Mouse (Mus musculus) bone marrow macrophage, adult 2 months (primary cell): ENCODE results near the gene Fndc3b. TPM values are rescaled to one million over a fixed set of nuclear protein-coding genes. Genes with fewer than 3 reads are reported as not detected.

ENCODE experiments used
- H3K27ac ChIP-seq: 2 replicates; pipeline ENCODE4 v1.5.1; 2012; ENCODE audit warnings: low read depth, low read length; ENCODE audit not compliant: insufficient read depth
- H3K4me1 ChIP-seq: 2 replicates; pipeline ENCODE4 v1.6.1; 2012; ENCODE audit warnings: low read length; ENCODE audit not compliant: control insufficient read depth, insufficient read depth
- H3K4me3 ChIP-seq: 2 replicates; pipeline ENCODE4 v1.5.1; 2012; ENCODE audit warnings: mild to moderate bottlenecking, low read length, moderate library complexity; ENCODE audit not compliant: insufficient read depth
- CTCF ChIP-seq: IDR thresholded peaks from 2 replicates; pipeline ENCODE4 v1.5.1; 2012; ENCODE audit warnings: low read depth, mild to moderate bottlenecking, low read length, moderate library complexity
- POLR2A ChIP-seq: IDR thresholded peaks from 2 replicates; pipeline ENCODE4 v1.6.1; 2012; ENCODE audit warnings: mild to moderate bottlenecking, low read depth, low read length, borderline replicate concordance
- polyA plus RNA-seq: library from polyadenylated mRNA; stranded (reverse); fragments of >200 nt; gene quantifications from 2 replicates; pipeline ENCODE4 v1.2.4, GENCODE M21; 2012; ENCODE audit not compliant: missing spikeins, insufficient read depth, insufficient read length

Gene Fndc3b
- polyA plus RNA-seq, 1 experiment: 33.8 TPM

- Histone ChIP-seq H3K4me3 (no peak overlapping the region), H3K4me1 (peaks cover 49% of the 10 kb centered on the region), H3K27ac (no peak overlapping the region)
- TF ChIP-seq CTCF: no peak
- TF ChIP-seq POLR2A: no peak
Measured at GRCm38 (mm10) chr3:27652451-27653011, 58.6 kb downstream of the Fndc3b start.

DNA sequence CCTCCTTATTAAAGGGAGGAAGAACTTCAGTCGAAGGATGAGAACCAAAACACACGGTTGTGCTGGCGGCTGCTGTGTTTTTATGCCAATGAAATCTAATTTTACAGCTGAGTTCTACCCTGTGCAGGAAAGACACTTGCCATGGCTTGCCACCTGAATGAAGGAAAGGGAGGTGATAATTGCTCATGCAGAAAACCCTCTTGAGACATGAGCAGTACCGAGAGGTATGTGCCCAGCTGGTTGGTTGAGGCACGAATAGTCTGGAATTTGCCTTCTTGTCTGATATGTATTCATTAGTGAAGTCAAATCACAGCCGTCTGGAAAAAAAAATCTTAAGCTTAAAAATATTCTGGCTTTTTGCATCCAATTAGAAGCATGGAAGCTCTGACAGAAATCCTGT, 59.4 kb downstream of the Fndc3b start:
- Histone ChIP-seq H3K4me3 (no peak overlapping the region), H3K4me1 (peaks cover 42% of the 10 kb centered on the region), H3K27ac (no peak overlapping the region)
- TF ChIP-seq POLR2A (no peak), CTCF (no peak)

- H3K4me3 ChIP-seq: no peak overlapping the region
- peaks cover 42% of the 10 kb centered on the region for H3K4me1 ChIP-seq
- TF ChIP-seq CTCF: no peak
- no peak for TF ChIP-seq POLR2A
- peak overlapping the region; percentile 73 for H3K27ac ChIP-seq
Measured at GRCm38 (mm10) chr3:27650083-27650482, 61.0 kb downstream of the Fndc3b start.

DNA sequence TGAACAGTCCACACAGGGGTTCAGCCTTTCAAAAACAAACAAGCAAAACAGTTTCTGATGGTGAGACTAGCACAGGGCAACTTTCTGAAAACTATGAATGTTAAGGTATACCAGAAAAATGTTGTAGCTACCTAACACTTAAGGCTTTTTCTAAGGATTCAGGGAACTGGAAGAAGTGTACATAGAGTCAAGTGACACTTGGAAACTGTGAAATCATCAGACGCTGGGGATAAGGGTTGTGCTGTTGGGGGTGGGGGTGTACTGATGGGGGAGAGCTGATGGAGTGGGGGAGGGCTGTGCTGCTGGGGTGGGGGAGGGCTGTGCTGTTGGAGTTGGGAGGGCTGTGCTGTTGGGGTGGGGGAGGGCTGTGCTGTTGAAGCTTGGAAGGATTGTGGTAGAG, 61.8 kb downstream of the Fndc3b start:
- H3K4me1 ChIP-seq: peaks cover 44% of the 10 kb centered on the region
- no peak for TF ChIP-seq CTCF
- TF ChIP-seq POLR2A: no peak
- H3K27ac ChIP-seq: no peak overlapping the region
- H3K4me3 ChIP-seq: no peak overlapping the region

- Histone ChIP-seq H3K4me3 (no peak overlapping the region), H3K4me1 (peaks cover 22% of the 10 kb centered on the region), H3K27ac (no peak overlapping the region)
- TF ChIP-seq CTCF: no peak
- no peak for TF ChIP-seq POLR2A
Measured at GRCm38 (mm10) chr3:27642381-27642780, 68.7 kb downstream of the Fndc3b start.

- Histone ChIP-seq H3K27ac (no peak overlapping the region), H3K4me3 (no peak overlapping the region), H3K4me1 (peaks cover 8% of the 10 kb centered on the region)
- TF ChIP-seq POLR2A (no peak), CTCF (no peak)
Measured at GRCm38 (mm10) chr3:27639701-27640100, 71.4 kb downstream of the Fndc3b start.

DNA sequence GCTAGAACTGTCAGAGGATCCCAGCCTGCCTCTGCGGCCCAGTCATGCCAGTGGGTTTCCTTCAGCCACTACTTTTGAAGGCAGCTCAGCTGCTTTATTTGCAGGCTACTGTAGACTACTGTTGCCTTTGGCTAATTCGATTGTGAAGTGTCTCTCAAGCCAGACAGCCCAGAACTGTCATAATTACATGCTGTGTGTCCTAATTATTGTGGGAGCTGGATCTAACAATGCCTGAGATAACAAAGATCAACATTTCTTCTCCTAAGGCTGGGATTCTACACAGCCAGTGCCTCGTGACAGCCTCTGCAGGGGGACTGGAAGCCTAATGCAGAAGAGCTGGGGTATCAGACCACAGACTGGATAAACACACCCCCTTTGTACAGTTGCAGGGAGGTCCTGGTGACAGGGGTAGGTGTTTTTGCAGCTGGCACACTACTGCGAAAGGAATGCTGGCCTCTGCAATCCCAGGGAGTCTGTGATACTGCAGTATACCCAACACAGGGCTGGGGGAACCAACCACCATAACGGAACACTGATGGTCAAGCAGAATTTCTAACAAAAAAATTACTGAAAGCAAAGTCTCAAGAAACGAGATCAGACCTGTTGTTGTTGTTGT, 74.0 kb downstream of the Fndc3b start:
- no peak for TF ChIP-seq POLR2A
- TF ChIP-seq CTCF: no peak
- no peak overlapping the region for H3K4me3 ChIP-seq
- H3K4me1 ChIP-seq: peaks cover 9% of the 10 kb centered on the region
- no peak overlapping the region for H3K27ac ChIP-seq

GRCm38 (mm10) chr3:27635776-27636175, 75.3 kb downstream of the Fndc3b start:
- no peak overlapping the region for H3K4me3 ChIP-seq
- no peak for TF ChIP-seq CTCF
- TF ChIP-seq POLR2A: no peak
- H3K27ac ChIP-seq: no peak overlapping the region
- H3K4me1 ChIP-seq: peaks cover 14% of the 10 kb centered on the region

- TF ChIP-seq CTCF (no peak), POLR2A (no peak)
- Histone ChIP-seq H3K27ac (no peak overlapping the region), H3K4me3 (no peak overlapping the region), H3K4me1 (peaks cover 21% of the 10 kb centered on the region)
Measured at GRCm38 (mm10) chr3:27632880-27633279, 78.2 kb downstream of the Fndc3b start.

GRCm38 (mm10) chr3:27631112-27631511, 80.0 kb downstream of the Fndc3b start:
- Histone ChIP-seq H3K4me1 (peaks cover 32% of the 10 kb centered on the region), H3K4me3 (no peak overlapping the region), H3K27ac (no peak overlapping the region)
- TF ChIP-seq POLR2A (no peak), CTCF (no peak)
